Mouse (Mus musculus): ENCODE measurements at regions not wholly inside any gene's neighbourhood (a gene's known extent, or its start where the extent isn't known, plus 50 kb on each side); places are given as distances from the start of the nearest gene placed in this dataset.

DNA sequence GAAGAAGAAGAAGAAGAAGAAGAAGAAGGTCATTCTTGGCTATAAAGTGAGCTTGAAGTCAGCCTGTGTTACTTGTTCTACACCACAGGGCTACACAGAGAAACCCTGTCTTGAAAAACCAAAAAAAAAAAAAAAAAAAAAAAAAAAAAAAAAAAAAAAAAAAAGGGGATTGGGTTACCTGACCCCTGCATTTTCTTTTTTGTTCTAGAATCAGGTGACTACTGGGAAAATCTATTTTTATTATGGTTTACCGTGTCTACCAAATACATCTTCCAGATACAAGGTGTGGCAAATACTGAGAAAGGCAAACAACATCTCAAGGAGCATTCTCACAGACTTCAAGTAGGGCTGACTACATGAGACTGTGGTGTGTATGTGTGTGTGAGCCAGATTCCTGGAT, 54.1 kb upstream of the Vps8 start:
- TF ChIP-seq EP300 (IDR thresholded peaks at IDR 0.05; ENCODE audit: low read depth) (no peak), CTCF (IDR thresholded peaks at IDR 0.05; ENCODE audit: low read depth) (no peak)

Measured in liver, embryonic 14.5 days (tissue).